Mouse (Mus musculus) CH12.LX (cell line): ENCODE results near the gene Ppp1r12a. TPM values are rescaled to one million over a fixed set of nuclear protein-coding genes. Genes with fewer than 3 reads are reported as not detected.

Experiments used
- DNase-seq: peaks from one replicate; pipeline ENCODE4 v3.0.0-alpha.2; 2013; ENCODE audit errors: extremely low read depth
- H3K27ac ChIP-seq: 2 replicates; pipeline ENCODE4 v1.5.1; 2012; ENCODE audit warnings: low read depth, mild to moderate bottlenecking, control low read depth, moderate library complexity; ENCODE audit not compliant: insufficient read depth
- H3K27me3 ChIP-seq: replicated peaks from 2 replicates; pipeline ENCODE3; 2012; ENCODE audit warnings: inconsistent platforms
- H3K36me3 ChIP-seq, 2 experiments: replicated peaks in 1 of 2; 2 replicates each; pipeline versions ENCODE3 to v1.6.1; 2012; ENCODE audit warnings: inconsistent platforms in 1 of 2, low read length in 1 of 2, mild to moderate bottlenecking in 1 of 2, mixed read lengths in 1 of 2, moderate library complexity in 1 of 2; ENCODE audit not compliant: control insufficient read depth in 1 of 2, insufficient read depth in 1 of 2
- H3K4me1 ChIP-seq, 2 experiments: 2 replicates each; pipeline ENCODE4 v1.6.1; 2012; ENCODE audit warnings: inconsistent platforms in 1 of 2, moderate library complexity in 1 of 2; ENCODE audit not compliant: insufficient read depth in 2 of 2, control insufficient read depth in 1 of 2
- H3K4me2 ChIP-seq: 2 replicates; pipeline ENCODE4 v1.6.1; 2012; ENCODE audit warnings: low read depth, mild to moderate bottlenecking, control low read depth; ENCODE audit not compliant: poor library complexity, insufficient read depth, severe bottlenecking
- H3K4me3 ChIP-seq, 3 experiments: fragments of 150-350 bp in 1 of 3; sonication (generic) in 1 of 3; replicated peaks in 1 of 3; 2 replicates each; pipeline versions ENCODE3 to v1.5.1; 2011 to 2012; ENCODE audit warnings: low read depth in 2 of 3, low read length in 2 of 3, mild to moderate bottlenecking in 2 of 3, moderate library complexity in 2 of 3, control low read depth in 1 of 3, improper control_type of control experiment in 1 of 3, inconsistent platforms in 1 of 3, mixed read lengths in 1 of 3; ENCODE audit not compliant: poor library complexity in 1 of 3
- H3K79me2 ChIP-seq: replicated peaks from 2 replicates; pipeline ENCODE4 v1.6.1; 2012; ENCODE audit warnings: mild to moderate bottlenecking, moderate library complexity; ENCODE audit not compliant: control insufficient read depth, poor library complexity, insufficient read depth, severe bottlenecking; ENCODE audit errors: extremely low read depth
- H3K9ac ChIP-seq: 2 replicates; pipeline ENCODE4 v1.6.1; 2012; ENCODE audit warnings: low read depth, mild to moderate bottlenecking, control low read depth, moderate library complexity; ENCODE audit not compliant: insufficient read depth
- H3K9me3 ChIP-seq: replicated peaks from 2 replicates; pipeline ENCODE3; 2012; ENCODE audit warnings: low read length, inconsistent platforms, mixed read lengths
- BHLHE40 ChIP-seq: IDR thresholded peaks from 2 replicates; pipeline ENCODE4 v1.6.1; 2011; ENCODE audit warnings: mild to moderate bottlenecking, low read depth, low read length, improper control_type of control experiment
- CHD2 ChIP-seq: IDR thresholded peaks from 2 replicates; pipeline ENCODE4 v1.6.1; 2011; ENCODE audit warnings: low read length, improper control_type of control experiment
- CTCF ChIP-seq, 2 experiments: IDR thresholded peaks in 1 of 2; conservative IDR thresholded peaks in 1 of 2; 2 replicates each; pipeline ENCODE4 v1.5.1; 2011 to 2012; ENCODE audit warnings: low read depth in 2 of 2, low read length in 2 of 2, improper control_type of control experiment in 1 of 2, inconsistent platforms in 1 of 2, mild to moderate bottlenecking in 1 of 2, moderate library complexity in 1 of 2
- EP300 ChIP-seq: IDR thresholded peaks from 2 replicates; pipeline ENCODE4 v1.6.1; 2011; ENCODE audit warnings: low read length, improper control_type of control experiment
- ETS1 ChIP-seq: conservative IDR thresholded peaks from 2 replicates; pipeline ENCODE4 v1.6.1; 2012; ENCODE audit warnings: low read depth, mild to moderate bottlenecking, inconsistent platforms, low read length, improper control_type of control experiment, moderate library complexity
- GABPA ChIP-seq: IDR thresholded peaks from 2 replicates; pipeline ENCODE4 v1.6.1; 2012; ENCODE audit warnings: low read depth, low read length, improper control_type of control experiment, inconsistent platforms; ENCODE audit not compliant: insufficient replicate concordance
- IRF4 ChIP-seq: IDR thresholded peaks from 2 replicates; pipeline ENCODE4 v1.6.1; 2014; ENCODE audit warnings: low read depth, mild to moderate bottlenecking, inconsistent platforms, low read length, improper control_type of control experiment
- JUND ChIP-seq: conservative IDR thresholded peaks from 2 replicates; pipeline ENCODE4 v1.6.1; 2011; ENCODE audit warnings: low read depth, low read length, improper control_type of control experiment
- KAT2A ChIP-seq: IDR thresholded peaks from 2 replicates; pipeline ENCODE4 v1.6.1; 2012; ENCODE audit warnings: low read length, improper control_type of control experiment, inconsistent platforms; ENCODE audit not compliant: insufficient replicate concordance
- MAFK ChIP-seq: IDR thresholded peaks from 2 replicates; pipeline ENCODE4 v1.6.1; 2011; ENCODE audit warnings: low read length, improper control_type of control experiment; ENCODE audit not compliant: insufficient replicate concordance
- MAZ ChIP-seq: IDR thresholded peaks from 2 replicates; pipeline ENCODE4 v1.6.1; 2012; ENCODE audit warnings: low read depth, mild to moderate bottlenecking, inconsistent platforms, low read length, improper control_type of control experiment, moderate library complexity
- MEF2A ChIP-seq: IDR thresholded peaks from 2 replicates; pipeline ENCODE4 v1.6.1; 2014; ENCODE audit warnings: low read depth, mild to moderate bottlenecking, inconsistent platforms, low read length, improper control_type of control experiment, borderline replicate concordance
- NELFE ChIP-seq: IDR thresholded peaks from 2 replicates; pipeline ENCODE4 v1.6.1; 2011; ENCODE audit warnings: low read depth, low read length, improper control_type of control experiment
- PAX5 ChIP-seq: IDR thresholded peaks from 2 replicates; pipeline ENCODE4 v1.6.1; 2012; ENCODE audit warnings: low read length, inconsistent platforms, mixed read lengths
- RAD21 ChIP-seq: IDR thresholded peaks from 2 replicates; pipeline ENCODE4 v1.6.1; 2011; ENCODE audit warnings: low read depth, mild to moderate bottlenecking, low read length, improper control_type of control experiment, moderate library complexity
- SIN3A ChIP-seq: IDR thresholded peaks from 2 replicates; pipeline ENCODE4 v1.6.1; 2012; ENCODE audit warnings: low read length, improper control_type of control experiment, inconsistent platforms
- SMC3 ChIP-seq: IDR thresholded peaks from 2 replicates; pipeline ENCODE4 v1.6.1; 2011; ENCODE audit warnings: low read depth, low read length, improper control_type of control experiment
- UBTF ChIP-seq: IDR thresholded peaks from 2 replicates; pipeline ENCODE4 v1.6.1; 2012; ENCODE audit warnings: low read depth, mild to moderate bottlenecking, inconsistent platforms, low read length, improper control_type of control experiment, moderate library complexity
- USF1 ChIP-seq: IDR thresholded peaks from 2 replicates; pipeline ENCODE4 v1.6.1; 2014; ENCODE audit warnings: low read depth, mild to moderate bottlenecking, inconsistent platforms, low read length, improper control_type of control experiment
- dilution Hi-C: fragments of 300-500 bp; cut with MboI; formaldehyde crosslinking; loops from 2 replicates; pipeline ENCODE4 v1.14.3; 2020; ENCODE audit warnings: low sequenced_read_pairs; ENCODE audit not compliant: extremely low pct_unique_long_range_greater_than_20kb, extremely low pct_ligation_motif_present
- in situ Hi-C: fragments of 300-500 bp; cut with MboI; formaldehyde crosslinking; loops from 3 replicates; pipeline ENCODE4 v1.14.3; 2019; ENCODE audit warnings: low sequenced_read_pairs, low pct_ligation_motif_present, low pct_unique_long_range_greater_than_20kb, mixed read lengths
- polyA plus RNA-seq: library from polyadenylated mRNA; unstranded; fragments of >175 nt; gene quantifications from 2 replicates; pipeline ENCODE4 v1.2.1, GENCODE M21; 2012; ENCODE audit warnings: low read depth; ENCODE audit not compliant: insufficient read length
- total RNA-seq, 2 experiments: library from RNA; depleted of rRNA; stranded (reverse); fragments of 300-350 nt in 1 of 2; fragments of >200 nt in 1 of 2; gene quantifications; 2 replicates each; pipeline ENCODE4 v1.2.3; 2012 to 2014

The Ppp1r12a gene
- total and polyA plus RNA-seq, 3 experiments: 34.4 to 70.8 (median 60.0) TPM

- peak overlapping the region; percentile 44; the same call in 1 of the 2 replicates for H3K4me2 ChIP-seq
- H3K27ac ChIP-seq: no peak overlapping the region
- no peaks in the 10 kb centered on the region for H3K27me3 ChIP-seq
- peaks cover 9 to 50% of the 10 kb centered on the region in 2 experiments; a peak in 3 of 4 replicates for H3K4me1 ChIP-seq
- peak; percentile 24 for DNase-seq
- no peak overlapping the region for H3K9ac ChIP-seq
- peaks cover 0 to 11% of the 10 kb centered on the region in 2 experiments for H3K36me3 ChIP-seq
- no peak for TF ChIP-seq CHD2
- dilution Hi-C loops (no loop called here), in situ Hi-C loops (loop anchor here (25.0 kb wide), 1 partner anchor 230 kb away; no protein-coding TSS in a partner anchor)
- no peaks in the 10 kb centered on the region for H3K9me3 ChIP-seq
- peaks cover 16% of the 10 kb centered on the region for H3K79me2 ChIP-seq
- H3K4me3 ChIP-seq: no peak overlapping the region
These were observed 30.3 kb downstream of the Ppp1r12a start for GRCm38 (mm10) chr10:108192306-108192705.

- Histone ChIP-seq H3K4me1 (peaks cover 4 to 21% of the 10 kb centered on the region in 2 experiments; a peak in 2 of 4 replicates), H3K9ac (no peak overlapping the region), H3K4me3 (no peak overlapping the region), H3K27me3 (no peaks in the 10 kb centered on the region), H3K27ac (no peak overlapping the region), H3K4me2 (no peak overlapping the region), H3K79me2 (peaks cover 9% of the 10 kb centered on the region), H3K36me3 (peaks cover 0 to 27% of the 10 kb centered on the region in 2 experiments), H3K9me3 (no peaks in the 10 kb centered on the region)
- in situ Hi-C loops: loop anchor here (25.0 kb wide), 1 partner anchor 234 kb away; no protein-coding TSS in a partner anchor
- dilution Hi-C loops: no loop called here
- TF ChIP-seq MAFK (peak; percentile 79; the same call in 1 of the 2 replicates), SMC3 (no peak)
- DNase-seq: no peak
These were observed 34.1 kb downstream of the Ppp1r12a start for GRCm38 (mm10) chr10:108196124-108196523.

- H3K79me2 ChIP-seq: peaks cover 12% of the 10 kb centered on the region
- peaks cover 0 to 35% of the 10 kb centered on the region in 2 experiments for H3K36me3 ChIP-seq
- in situ Hi-C loops: loop anchor here (25.0 kb wide), 1 partner anchor 235 kb away; no protein-coding TSS in a partner anchor
These were observed 35.5 kb downstream of the Ppp1r12a start for GRCm38 (mm10) chr10:108197498-108197897.

More at GRCm38 (mm10) chr10:108197498-108197897, 35.5 kb downstream of the Ppp1r12a start:
- Histone ChIP-seq H3K27ac (no peak overlapping the region), H3K4me2 (no peak overlapping the region), H3K4me3 (no peak overlapping the region), H3K27me3 (no peaks in the 10 kb centered on the region), H3K4me1 (peaks cover 2 to 15% of the 10 kb centered on the region in 2 experiments; a peak in 2 of 4 replicates), H3K9ac (no peak overlapping the region), H3K9me3 (no peaks in the 10 kb centered on the region)
- TF ChIP-seq BHLHE40 (no peak), SMC3 (no peak), CHD2 (no peak), JUND (no peak), SIN3A (no peak), ETS1 (no peak), PAX5 (no peak), MAZ (no peak), UBTF (no peak), NELFE (no peak), RAD21 (no peak), MEF2A (no peak), KAT2A (no peak), IRF4 (no peak), EP300 (no peak), GABPA (no peak), USF1 (no peak), CTCF (conservative IDR thresholded peaks at IDR 0.05 in 1 of 2, IDR thresholded peaks at IDR 0.05 in 1 of 2; ENCODE audit: low read depth in 2 of 2, low read length in 2 of 2) (no peak)
- no peak for DNase-seq
- dilution Hi-C loops: no loop called here
